Mouse (Mus musculus): ENCODE results near the gene Zfp385a. TPM values are rescaled to one million over a fixed set of nuclear protein-coding genes. Genes with fewer than 3 reads are reported as not detected.

The Zfp385a gene
- total and polyA plus RNA-seq, 3 experiments, result 4.4 to 54.0 TPM; not detected in 1

- no peak for DNase-seq (ENCODE audit: low read depth, low spot score)
- Histone ChIP-seq H3K27ac (ENCODE audit: control insufficient read depth, low read depth, low read length) (no peak overlapping the region), H3K9me3 (replicated peaks; ENCODE audit: insufficient read depth, low read length) (no peaks in the 10 kb centered on the region), H3K27me3 (ENCODE audit: control insufficient read depth in 1 of 2, insufficient read depth in 2 of 2, low read length in 2 of 2) (no peaks in the 10 kb centered on the region), H3K4me3 (ENCODE audit: control insufficient read depth in 1 of 2, insufficient read depth in 1 of 2, low read depth in 2 of 2, low read length in 2 of 2) (no peak overlapping the region), H3K36me3 (ENCODE audit: control insufficient read depth in 1 of 2, insufficient read depth in 2 of 2, low read length in 2 of 2) (no peaks in the 10 kb centered on the region; a peak in 1 of 4 replicates), H3K9ac (ENCODE audit: control insufficient read depth, low read depth, low read length, poor library complexity, severe bottlenecking) (no peak overlapping the region), H3K79me2 (ENCODE audit: control insufficient read depth, insufficient read depth, low read length, poor library complexity) (no peaks in the 10 kb centered on the region), H3K4me1 (ENCODE audit: control insufficient read depth in 1 of 2, insufficient read depth in 2 of 2, low read length in 2 of 2) (no peaks in the 10 kb centered on the region; a peak in 1 of 4 replicates)
- TF ChIP-seq NRF1 (IDR thresholded peaks at IDR 0.05; ENCODE audit: insufficient read depth, low read depth, low read length, poor library complexity, severe bottlenecking) (no peak), ELF1 (IDR thresholded peaks at IDR 0.05; ENCODE audit: low read depth, low read length) (no peak), ETS1 (IDR thresholded peaks at IDR 0.05; ENCODE audit: low read depth, low read length) (no peak), SIN3A (IDR thresholded peaks at IDR 0.05; ENCODE audit: low read length) (no peak), MEF2A (IDR thresholded peaks at IDR 0.05; ENCODE audit: extremely low read depth, insufficient replicate concordance, low read depth, low read length, poor library complexity, severe bottlenecking) (no peak), MXI1 (IDR thresholded peaks at IDR 0.05; ENCODE audit: low read depth, low read length) (no peak), KAT2A (conservative IDR thresholded peaks at IDR 0.05; ENCODE audit: low read depth, low read length) (no peak), POLR2A (IDR thresholded peaks at IDR 0.05; ENCODE audit: control insufficient read depth in 1 of 2, insufficient read depth in 1 of 2, low read depth in 1 of 2, low read length in 2 of 2, poor library complexity in 1 of 2) (no peak), CHD2 (IDR thresholded peaks at IDR 0.05; ENCODE audit: low read length) (no peak), POLR2AphosphoS5 (IDR thresholded peaks at IDR 0.05; ENCODE audit: borderline replicate concordance, low read depth, low read length) (no peak), NELFE (IDR thresholded peaks at IDR 0.05; ENCODE audit: low read depth, low read length) (no peak), RAD21 (IDR thresholded peaks at IDR 0.05; ENCODE audit: low read depth, low read length) (no peak), MAX (IDR thresholded peaks at IDR 0.05; ENCODE audit: low read length) (no peak), HCFC1 (IDR thresholded peaks at IDR 0.05; ENCODE audit: low read depth, low read length) (no peak), MAZ (IDR thresholded peaks at IDR 0.05; ENCODE audit: low read depth, low read length) (no peak), TAL1 (IDR thresholded peaks at IDR 0.05; ENCODE audit: low read length) (no peak), JUND (IDR thresholded peaks at IDR 0.05; ENCODE audit: low read depth, low read length) (no peak), CHD1 (IDR thresholded peaks at IDR 0.05; ENCODE audit: low read depth, low read length) (no peak), ZNF384 (IDR thresholded peaks at IDR 0.05; ENCODE audit: low read depth, low read length) (no peak)
These were observed 38.1 kb upstream of the Zfp385a start for GRCm38 (mm10) chr15:103377752-103378664.

DNA sequence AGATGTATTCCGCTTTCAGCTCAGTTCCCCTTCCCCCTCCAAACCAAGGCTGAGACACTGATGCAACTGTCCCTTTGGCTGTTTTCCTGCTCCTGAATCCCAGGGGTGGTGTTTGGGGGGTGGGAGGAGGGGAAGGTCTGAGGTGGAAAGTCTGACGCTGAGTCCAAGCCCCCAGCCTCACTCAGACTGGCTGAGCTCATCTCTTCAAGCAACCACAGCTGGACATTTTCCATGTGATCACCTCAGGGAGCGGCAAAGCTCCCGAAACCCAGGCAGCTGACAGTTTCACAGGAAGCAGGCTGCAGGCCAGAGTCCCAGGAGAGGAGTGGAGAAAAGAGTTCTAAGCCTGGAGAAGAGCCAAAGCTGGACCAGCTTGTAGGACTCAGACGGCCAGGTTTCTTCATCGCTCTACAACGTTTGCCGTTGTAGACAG, 37.0 kb upstream of the Zfp385a start:
- Histone ChIP-seq H3K4me1 (ENCODE audit: control insufficient read depth in 1 of 2, insufficient read depth in 2 of 2, low read length in 2 of 2) (no peaks in the 10 kb centered on the region), H3K9me3 (replicated peaks; ENCODE audit: insufficient read depth, low read length) (no peaks in the 10 kb centered on the region), H3K4me3 (ENCODE audit: control insufficient read depth in 1 of 2, insufficient read depth in 1 of 2, low read depth in 2 of 2, low read length in 2 of 2) (no peak overlapping the region), H3K36me3 (ENCODE audit: control insufficient read depth in 1 of 2, insufficient read depth in 2 of 2, low read length in 2 of 2) (no peaks in the 10 kb centered on the region), H3K9ac (ENCODE audit: control insufficient read depth, low read depth, low read length, poor library complexity, severe bottlenecking) (no peak overlapping the region), H3K79me2 (ENCODE audit: control insufficient read depth, insufficient read depth, low read length, poor library complexity) (no peaks in the 10 kb centered on the region), H3K27ac (ENCODE audit: control insufficient read depth, low read depth, low read length) (no peak overlapping the region), H3K27me3 (ENCODE audit: control insufficient read depth in 1 of 2, insufficient read depth in 2 of 2, low read length in 2 of 2) (no peaks in the 10 kb centered on the region)
- DNase-seq (ENCODE audit: low read depth, low spot score), result no peak
- TF ChIP-seq E2F4 (IDR thresholded peaks at IDR 0.05; ENCODE audit: borderline replicate concordance, low read depth, low read length) (no peak), ZC3H11A (IDR thresholded peaks at IDR 0.05; ENCODE audit: low read depth, low read length) (no peak), CHD2 (IDR thresholded peaks at IDR 0.05; ENCODE audit: low read length) (no peak), POLR2AphosphoS2 (IDR thresholded peaks at IDR 0.05; ENCODE audit: low read length) (no peak), ELF1 (IDR thresholded peaks at IDR 0.05; ENCODE audit: low read depth, low read length) (no peak), NRF1 (IDR thresholded peaks at IDR 0.05; ENCODE audit: insufficient read depth, low read depth, low read length, poor library complexity, severe bottlenecking) (no peak), ETS1 (IDR thresholded peaks at IDR 0.05; ENCODE audit: low read depth, low read length) (no peak), TCF12 (IDR thresholded peaks at IDR 0.05; ENCODE audit: low read depth, low read length) (no peak), ZKSCAN1 (IDR thresholded peaks at IDR 0.05; ENCODE audit: low read depth, low read length) (no peak), MXI1 (IDR thresholded peaks at IDR 0.05; ENCODE audit: low read depth, low read length) (no peak), MAX (IDR thresholded peaks at IDR 0.05; ENCODE audit: low read length) (no peak), MAFK (IDR thresholded peaks at IDR 0.05; ENCODE audit: borderline replicate concordance, low read depth, low read length) (no peak), TBP (IDR thresholded peaks at IDR 0.05; ENCODE audit: low read depth, low read length) (no peak), USF2 (IDR thresholded peaks at IDR 0.05; ENCODE audit: borderline replicate concordance in 1 of 2, insufficient read depth in 1 of 2, low read depth in 1 of 2, low read length in 2 of 2) (no peak), SMC3 (IDR thresholded peaks at IDR 0.05; ENCODE audit: low read depth, low read length) (no peak), RCOR1 (IDR thresholded peaks at IDR 0.05; ENCODE audit: low read depth, low read length) (no peak), GATA1 (IDR thresholded peaks at IDR 0.05; ENCODE audit: low read depth, low read length) (no peak)

Data from MEL (cell line).